Mouse (Mus musculus): ENCODE measurements around the gene Ubtd2. TPM values are rescaled to one million over a fixed set of nuclear protein-coding genes. Genes with fewer than 3 reads are reported as not detected.

Gene Ubtd2
- total RNA-seq, 2 experiments from 2014 or later: 9.3 to 12.1 TPM

DNA sequence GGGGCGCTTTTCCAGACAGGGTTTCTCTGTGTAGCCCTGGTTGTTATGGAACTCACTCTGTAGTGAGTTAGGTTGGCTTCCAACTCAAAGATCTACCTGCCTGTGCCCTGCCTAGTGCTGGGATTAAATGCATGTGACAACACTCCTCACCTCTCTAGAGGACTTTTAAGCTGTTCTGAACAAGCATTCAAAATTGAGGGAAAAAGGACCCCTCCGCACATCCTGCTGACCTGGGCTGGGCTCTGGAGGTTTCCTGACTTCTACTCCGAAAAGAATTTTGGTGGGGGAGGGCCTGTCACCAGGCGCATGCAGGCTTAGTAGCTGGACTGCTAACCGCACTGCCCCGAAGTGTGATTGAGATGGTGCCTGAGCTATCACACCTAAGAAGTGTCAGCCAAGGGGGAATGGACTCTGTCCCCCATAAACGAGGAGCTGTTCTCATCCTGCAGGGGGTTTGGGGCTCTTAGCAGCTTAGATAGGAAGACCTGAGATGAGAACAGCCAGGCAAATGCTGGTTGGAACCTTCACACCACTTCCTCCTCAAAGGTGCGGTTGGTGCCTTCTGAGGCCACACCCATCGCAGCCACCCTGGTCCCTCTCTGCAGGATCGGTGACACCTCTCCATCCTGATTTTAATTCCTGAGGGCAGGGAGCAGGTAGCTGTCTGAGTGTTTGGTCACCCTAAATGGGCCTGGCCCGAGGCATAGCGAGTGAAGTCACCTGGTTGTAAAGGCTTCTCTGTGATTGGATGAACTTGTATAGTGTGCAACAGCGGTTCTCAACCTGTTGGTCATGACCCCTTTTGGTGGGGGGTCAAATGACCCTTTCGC, 98.4 kb downstream of the Ubtd2 start:
- DNase-seq: no peak
- no peak for TF ChIP-seq CTCF (IDR thresholded peaks at IDR 0.05)
- intact Hi-C loops (cut with DNase I): no loop called here
- Histone ChIP-seq H3K4me3 (no peak overlapping the region), H3K27ac (peak overlapping the region; percentile 67)

GRCm38 (mm10) chr11:32554141-32555091, 99.2 kb downstream of the Ubtd2 start:
- H3K4me3 ChIP-seq: no peak overlapping the region
- intact Hi-C loops (cut with DNase I): no loop called here
- H3K27ac ChIP-seq: peak overlapping the region; percentile 67
- no peak for DNase-seq
- TF ChIP-seq CTCF (IDR thresholded peaks at IDR 0.05): no peak

- intact Hi-C loops (cut with DNase I): no loop called here
These were observed 100.0 kb downstream of the Ubtd2 start for GRCm38 (mm10) chr11:32555103-32555689.

DNA sequence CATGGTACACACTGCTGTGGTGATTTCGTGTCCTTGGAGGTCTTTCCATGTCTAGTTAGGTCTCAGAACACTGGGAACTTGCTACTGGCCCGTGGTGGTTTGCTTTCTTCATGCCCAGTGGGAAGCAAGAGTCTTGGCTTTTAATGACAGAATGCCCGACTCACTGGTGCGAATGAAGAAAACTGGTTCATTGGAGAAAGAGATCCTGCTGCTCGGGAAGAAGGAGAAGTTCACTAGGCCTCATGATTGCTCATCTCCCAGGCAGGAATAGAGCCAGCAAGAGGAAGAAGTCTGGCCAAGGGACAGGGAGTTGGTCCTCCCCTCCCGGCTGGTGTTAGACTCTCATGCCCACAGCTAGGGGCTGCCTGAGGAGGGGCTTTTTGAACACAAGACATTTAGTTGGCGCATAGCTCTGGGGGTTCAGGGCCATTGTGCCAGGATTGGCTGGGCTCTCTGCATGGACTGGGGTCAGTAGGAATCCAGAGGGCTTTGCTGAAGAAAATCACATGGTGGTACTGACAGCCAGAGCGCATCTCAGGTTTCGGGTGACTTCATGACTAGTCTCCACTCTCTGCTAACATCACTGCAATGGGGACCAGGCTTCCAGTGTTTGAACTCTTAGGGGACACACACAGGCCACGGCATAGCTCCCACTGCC, 101.3 kb downstream of the Ubtd2 start:
- intact Hi-C loops (cut with DNase I): no loop called here
- DNase-seq: peak; percentile 50
- no peak overlapping the region for H3K4me3 ChIP-seq
- no peak for TF ChIP-seq CTCF (IDR thresholded peaks at IDR 0.05)
- H3K27ac ChIP-seq: peak overlapping the region; percentile 56

More at GRCm38 (mm10) chr11:32555103-32555689, 100.0 kb downstream of the Ubtd2 start:
- TF ChIP-seq CTCF (IDR thresholded peaks at IDR 0.05): no peak
- Histone ChIP-seq H3K4me3 (no peak overlapping the region), H3K27ac (no peak overlapping the region; the same call in 1 of the 2 replicates)
- DNase-seq: no peak

DNA sequence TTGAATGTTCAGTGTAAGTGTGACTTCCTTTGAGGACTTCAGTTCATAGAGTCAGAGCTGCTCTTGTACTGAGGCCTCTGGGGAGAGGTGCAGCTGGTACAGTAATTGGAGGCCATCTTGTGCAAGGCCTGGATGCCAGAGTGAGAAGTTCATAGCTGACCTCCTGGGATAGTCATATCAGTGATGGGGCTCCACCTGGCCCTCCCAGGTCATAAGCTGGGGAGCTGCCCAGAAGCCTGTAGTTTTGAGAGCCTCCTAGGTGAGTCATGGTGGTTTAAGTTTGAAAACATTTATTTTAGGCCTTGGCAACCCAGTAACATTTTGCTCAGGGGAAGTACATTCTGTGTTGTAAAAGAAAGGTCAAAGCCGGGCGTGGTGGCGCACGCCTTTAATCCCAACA, 102.9 kb downstream of the Ubtd2 start:
- Histone ChIP-seq H3K4me3 (no peak overlapping the region), H3K27ac (peak overlapping the region; percentile 20; the same call in 1 of the 2 replicates)
- TF ChIP-seq CTCF (IDR thresholded peaks at IDR 0.05): no peak
- intact Hi-C loops (cut with DNase I): no loop called here
- no peak for DNase-seq

GRCm38 (mm10) chr11:32558677-32559076, 103.5 kb downstream of the Ubtd2 start:
- H3K27ac ChIP-seq: peak overlapping the region; percentile 20; the same call in 1 of the 2 replicates
- intact Hi-C loops (cut with DNase I): no loop called here
- DNase-seq: peak; percentile 50
- TF ChIP-seq CTCF (IDR thresholded peaks at IDR 0.05): no peak
- no peak overlapping the region for H3K4me3 ChIP-seq

DNA sequence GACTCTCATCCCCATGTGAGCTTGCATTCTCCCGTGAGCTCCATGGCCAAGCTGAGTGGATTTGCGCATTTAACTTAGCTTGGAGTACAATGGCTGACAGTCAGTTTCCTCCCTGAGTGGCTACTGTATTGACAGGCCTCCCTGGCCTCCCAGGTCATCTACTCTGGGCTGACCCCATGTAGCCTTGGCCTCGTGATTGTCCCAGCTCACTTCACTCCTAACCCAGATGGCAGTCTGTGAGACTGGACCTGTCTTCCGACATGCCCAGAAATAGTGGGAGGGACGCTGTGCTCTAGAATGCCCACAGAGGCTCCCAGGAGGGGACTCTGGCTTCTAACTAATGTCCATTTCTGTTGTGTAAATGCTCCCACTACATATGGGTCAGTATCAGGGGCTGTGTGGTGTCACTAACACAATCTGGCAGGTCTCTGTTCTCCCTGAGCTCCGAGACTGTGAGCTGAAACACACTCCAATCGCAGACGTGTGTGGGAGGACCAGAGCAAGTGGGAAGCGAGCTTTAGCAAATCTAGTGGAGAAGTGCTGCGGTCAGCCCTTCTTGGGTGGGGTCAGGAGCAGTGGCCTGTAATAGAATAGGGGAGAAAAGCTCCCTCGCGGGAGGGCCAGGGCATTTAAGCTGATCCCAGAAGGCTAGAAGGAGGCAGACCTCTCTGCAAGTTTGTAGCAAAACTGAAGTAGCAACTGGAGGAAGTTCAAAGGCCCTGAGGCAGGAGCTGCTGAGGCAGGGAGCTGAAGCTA, 105.0 kb downstream of the Ubtd2 start:
- TF ChIP-seq CTCF (IDR thresholded peaks at IDR 0.05): no peak
- intact Hi-C loops (cut with DNase I): no loop called here
- no peak for DNase-seq
- Histone ChIP-seq H3K27ac (peak overlapping the region; percentile 16; the same call in 1 of the 2 replicates), H3K4me3 (no peak overlapping the region)

GRCm38 (mm10) chr11:32561465-32562355, 106.5 kb downstream of the Ubtd2 start:
- H3K4me3 ChIP-seq: no peak overlapping the region
- intact Hi-C loops (cut with DNase I): no loop called here
- TF ChIP-seq CTCF (IDR thresholded peaks at IDR 0.05): no peak
- H3K27ac ChIP-seq: peak overlapping the region; percentile 53
- no peak for DNase-seq

DNA sequence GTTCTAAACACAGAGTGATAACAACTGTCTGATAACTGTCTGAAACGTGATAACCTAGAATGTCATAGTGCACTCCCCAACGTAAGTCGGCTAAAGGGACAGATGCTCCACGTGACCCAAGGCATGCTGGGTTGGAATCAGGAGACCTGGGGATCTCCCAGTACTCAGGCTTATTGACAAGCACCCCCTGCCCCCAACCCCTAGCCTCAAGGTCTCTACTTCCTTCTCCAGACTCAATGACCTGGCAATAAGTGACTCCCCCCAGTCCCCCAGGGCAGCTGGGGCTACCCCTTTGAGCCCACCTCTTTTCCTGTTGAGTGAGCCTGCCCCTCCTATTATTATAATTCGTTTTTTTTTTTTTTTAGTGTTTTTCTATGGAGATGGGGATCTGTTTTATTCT, 107.5 kb downstream of the Ubtd2 start:
- DNase-seq: no peak
- no peak overlapping the region for H3K4me3 ChIP-seq
- H3K27ac ChIP-seq: peak overlapping the region; percentile 43; the same call in 1 of the 2 replicates
- no peak for TF ChIP-seq CTCF (IDR thresholded peaks at IDR 0.05)
- intact Hi-C loops (cut with DNase I): no loop called here

GRCm38 (mm10) chr11:32563660-32564059, 108.5 kb downstream of the Ubtd2 start:
- H3K27ac ChIP-seq: peak overlapping the region; percentile 74; the same call in 1 of the 2 replicates
- TF ChIP-seq CTCF (IDR thresholded peaks at IDR 0.05): no peak
- DNase-seq: no peak
- no peak overlapping the region for H3K4me3 ChIP-seq
- intact Hi-C loops (cut with DNase I): no loop called here
